Mouse (Mus musculus) cortical plate, adult 2 months (tissue): ENCODE measurements around the gene Tgfb2. TPM values are rescaled to one million over a fixed set of nuclear protein-coding genes. Genes with fewer than 3 reads are reported as not detected.

Experiments used
- H3K27ac ChIP-seq: fragments of 200-500 bp; 2 replicates; pipeline ENCODE4 v1.5.1; 2012; ENCODE audit warnings: low read length, control low read depth, inconsistent platforms; ENCODE audit not compliant: insufficient read depth
- H3K4me1 ChIP-seq: fragments of 200-500 bp; 2 replicates; pipeline ENCODE4 v1.6.1; 2011; ENCODE audit warnings: low read length; ENCODE audit not compliant: control insufficient read depth, insufficient read depth
- H3K4me3 ChIP-seq: fragments of 200-500 bp; 2 replicates; pipeline ENCODE4 v1.5.1; 2011; ENCODE audit warnings: mild to moderate bottlenecking, low read length, control low read depth; ENCODE audit not compliant: insufficient read depth
- CTCF ChIP-seq: fragments of 200-500 bp; IDR thresholded peaks from 2 replicates; pipeline ENCODE4 v1.5.1; 2011; ENCODE audit warnings: mild to moderate bottlenecking, control low read depth, low read length; ENCODE audit not compliant: insufficient read depth; ENCODE audit errors: extremely low read depth
- POLR2A ChIP-seq: fragments of 200-500 bp; IDR thresholded peaks from 2 replicates; pipeline ENCODE4 v1.6.1; 2011; ENCODE audit warnings: mild to moderate bottlenecking, low read length, control low read depth; ENCODE audit not compliant: insufficient read depth; ENCODE audit errors: extremely low read depth
- polyA plus RNA-seq: library from polyadenylated mRNA; depleted of rRNA; stranded (reverse); fragments of >200 nt; gene quantifications from 2 replicates; pipeline ENCODE4 v1.2.3, GENCODE M21; 2012; rRNA removed

Gene Tgfb2
- polyA plus RNA-seq, 1 experiment, result 3.8 TPM

GRCm38 (mm10) chr1:186577302-186577701 is 128.5 kb downstream of the Tgfb2 start:
- no peak overlapping the region for H3K4me3 ChIP-seq
- TF ChIP-seq CTCF (no peak), POLR2A (no peak)
- H3K4me1 ChIP-seq, result no peaks in the 10 kb centered on the region
- H3K27ac ChIP-seq, result no peak overlapping the region

- Histone ChIP-seq H3K4me3 (no peak overlapping the region), H3K27ac (no peak overlapping the region), H3K4me1 (no peaks in the 10 kb centered on the region)
- no peak for TF ChIP-seq POLR2A
- no peak for TF ChIP-seq CTCF
Measured at GRCm38 (mm10) chr1:186575629-186576028, 130.2 kb downstream of the Tgfb2 start.

GRCm38 (mm10) chr1:186575074-186575473 is 130.7 kb downstream of the Tgfb2 start:
- no peak overlapping the region for H3K4me3 ChIP-seq
- H3K4me1 ChIP-seq, result no peaks in the 10 kb centered on the region
- TF ChIP-seq POLR2A, result no peak
- no peak for TF ChIP-seq CTCF
- H3K27ac ChIP-seq, result no peak overlapping the region

Other genes starting within 250 kb of the Tgfb2 start
- 10.8 and 14.5 TPM in 2 replicates for gene Rrp15, start 43.4 kb upstream of the Tgfb2 start, polyA plus RNA-seq